Mouse (Mus musculus) neural tube, embryonic 14.5 days (tissue): ENCODE measurements around the gene Gm49395. TPM values are rescaled to one million over a fixed set of nuclear protein-coding genes. Genes with fewer than 3 reads are reported as not detected.

ENCODE experiments used
- ATAC-seq: fragments of 200-750 bp; cut with Nextera tagmentation; 2 replicates; pipeline ENCODE4 v1.8.0; 2017; ENCODE audit warnings: low read depth, mild to moderate bottlenecking, moderate TSS enrichment, moderate library complexity
- H3K27ac ChIP-seq: fragments of 300-500 bp; sonication (generic); 2 replicates; pipeline ENCODE4 v1.5.1; 2014; ENCODE audit warnings: low read depth, mild to moderate bottlenecking, control low read depth, low read length, moderate library complexity, mixed read lengths
- H3K27me3 ChIP-seq: fragments of 300-500 bp; sonication (generic); 2 replicates; pipeline ENCODE4 v1.6.1; 2014; ENCODE audit warnings: low read length; ENCODE audit not compliant: control insufficient read depth, insufficient read depth
- H3K36me3 ChIP-seq: fragments of 300-500 bp; sonication (generic); 2 replicates; pipeline ENCODE4 v1.6.1; 2014; ENCODE audit warnings: low read length, mixed read lengths; ENCODE audit not compliant: control insufficient read depth, insufficient read depth
- H3K4me1 ChIP-seq: fragments of 300-500 bp; sonication (generic); 2 replicates; pipeline ENCODE4 v1.6.1; 2014; ENCODE audit warnings: low read length; ENCODE audit not compliant: control insufficient read depth, insufficient read depth
- H3K4me2 ChIP-seq: fragments of 300-500 bp; sonication (generic); 2 replicates; pipeline ENCODE4 v1.6.1; 2014; ENCODE audit warnings: mild to moderate bottlenecking, low read depth, low read length, control low read depth
- H3K4me3 ChIP-seq: fragments of 300-500 bp; sonication (generic); 2 replicates; pipeline ENCODE4 v1.5.1; 2014; ENCODE audit warnings: low read depth, low read length, control low read depth, mixed read lengths
- H3K9ac ChIP-seq: fragments of 300-500 bp; sonication (generic); replicated peaks from 2 replicates; pipeline ENCODE4 v1.6.1; 2014; ENCODE audit warnings: low read depth, mild to moderate bottlenecking, control low read depth, low read length, mixed read lengths
- H3K9me3 ChIP-seq: fragments of 300-500 bp; sonication (generic); 2 replicates; pipeline ENCODE4 v1.6.1; 2016; ENCODE audit warnings: low read length; ENCODE audit not compliant: control insufficient read depth
- WGBS: fragments of 180-500 bp; shearing (Covaris S2); extraction: QIAGEN DNeasy Blood & Tissue Kit; methylation state at CpG from one replicate; pipeline ENCODE4 v1.1.7; 2014; 5-methylcytosine and 5-hydroxymethylcytosine counted together
- polyA plus RNA-seq: library from polyadenylated mRNA; unstranded; fragments of >200 nt; fragmentation: Nextera tagmentation; extraction: Ambion mirVana; gene quantifications from 2 replicates; pipeline ENCODE4 v1.2.1, GENCODE M21; 2014

Gene Gm49395
- polyA plus RNA-seq, 1 experiment from 2014 or later = 1.8 TPM

DNA sequence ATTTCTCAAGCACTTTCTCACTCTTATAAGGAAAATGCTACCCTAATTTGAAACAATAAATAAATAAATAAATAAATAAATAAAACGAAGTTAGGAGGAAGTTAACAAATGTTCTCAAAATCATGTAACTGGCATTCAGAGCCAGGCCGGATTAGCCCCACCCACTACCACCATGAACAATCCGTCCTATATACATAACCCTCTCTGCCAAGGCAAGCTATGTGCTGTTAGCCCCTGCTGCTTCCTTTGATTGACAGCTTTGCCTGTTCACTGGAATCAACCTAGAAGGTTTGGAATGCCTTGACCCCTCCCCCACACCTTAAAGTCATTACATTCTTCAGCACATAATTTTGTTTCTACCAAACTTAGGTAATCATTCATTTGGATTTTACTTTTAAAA, 10.2 kb downstream of the Gm49395 start:
- no peak overlapping the region for H3K27ac ChIP-seq
- no peaks in the 10 kb centered on the region for H3K27me3 ChIP-seq
- H3K4me2 ChIP-seq = no peak overlapping the region
- H3K9ac ChIP-seq = no peak overlapping the region
- H3K9me3 ChIP-seq = no peaks in the 10 kb centered on the region
- ATAC-seq = no peak
- H3K4me3 ChIP-seq = no peak overlapping the region
- 78% methylated on average over 3 of the region's 3 CpGs for WGBS
- peaks cover 8% of the 10 kb centered on the region; the same call in 1 of the 2 replicates for H3K4me1 ChIP-seq
- H3K36me3 ChIP-seq = no peaks in the 10 kb centered on the region

DNA sequence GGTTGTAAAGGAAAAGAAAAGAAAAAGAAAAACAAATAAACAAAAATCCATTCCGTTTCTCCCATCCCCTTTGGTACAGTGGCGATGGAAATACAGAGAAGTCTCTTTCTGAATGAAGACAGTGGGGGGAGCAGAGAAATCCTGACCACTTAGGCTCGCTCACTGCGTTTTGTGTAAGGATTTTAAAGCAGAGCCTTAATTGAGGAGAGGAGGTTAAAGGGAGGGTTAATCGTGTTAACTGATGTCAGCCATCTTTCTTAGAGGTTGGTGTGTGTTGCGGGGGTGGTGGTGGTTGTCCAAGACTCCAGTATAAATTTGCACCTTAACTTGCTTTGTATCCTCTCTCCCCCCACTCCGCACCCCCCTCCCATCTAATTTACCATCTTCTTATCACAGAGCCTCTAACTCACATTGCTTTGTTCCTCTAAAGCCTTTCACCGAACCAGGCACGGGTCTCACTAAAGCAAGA, 10.7 kb downstream of the Gm49395 start:
- no peaks in the 10 kb centered on the region for H3K9me3 ChIP-seq
- no peaks in the 10 kb centered on the region for H3K27me3 ChIP-seq
- H3K4me3 ChIP-seq = peak overlapping the region; percentile 64
- no peak overlapping the region for H3K27ac ChIP-seq
- peak overlapping the region; percentile 97 for H3K4me2 ChIP-seq
- no peak overlapping the region for H3K9ac ChIP-seq
- no peak for ATAC-seq
- peaks cover 8% of the 10 kb centered on the region; the same call in 1 of the 2 replicates for H3K4me1 ChIP-seq
- WGBS = 57% methylated on average over 9 of the region's 9 CpGs
- H3K36me3 ChIP-seq = no peaks in the 10 kb centered on the region

DNA sequence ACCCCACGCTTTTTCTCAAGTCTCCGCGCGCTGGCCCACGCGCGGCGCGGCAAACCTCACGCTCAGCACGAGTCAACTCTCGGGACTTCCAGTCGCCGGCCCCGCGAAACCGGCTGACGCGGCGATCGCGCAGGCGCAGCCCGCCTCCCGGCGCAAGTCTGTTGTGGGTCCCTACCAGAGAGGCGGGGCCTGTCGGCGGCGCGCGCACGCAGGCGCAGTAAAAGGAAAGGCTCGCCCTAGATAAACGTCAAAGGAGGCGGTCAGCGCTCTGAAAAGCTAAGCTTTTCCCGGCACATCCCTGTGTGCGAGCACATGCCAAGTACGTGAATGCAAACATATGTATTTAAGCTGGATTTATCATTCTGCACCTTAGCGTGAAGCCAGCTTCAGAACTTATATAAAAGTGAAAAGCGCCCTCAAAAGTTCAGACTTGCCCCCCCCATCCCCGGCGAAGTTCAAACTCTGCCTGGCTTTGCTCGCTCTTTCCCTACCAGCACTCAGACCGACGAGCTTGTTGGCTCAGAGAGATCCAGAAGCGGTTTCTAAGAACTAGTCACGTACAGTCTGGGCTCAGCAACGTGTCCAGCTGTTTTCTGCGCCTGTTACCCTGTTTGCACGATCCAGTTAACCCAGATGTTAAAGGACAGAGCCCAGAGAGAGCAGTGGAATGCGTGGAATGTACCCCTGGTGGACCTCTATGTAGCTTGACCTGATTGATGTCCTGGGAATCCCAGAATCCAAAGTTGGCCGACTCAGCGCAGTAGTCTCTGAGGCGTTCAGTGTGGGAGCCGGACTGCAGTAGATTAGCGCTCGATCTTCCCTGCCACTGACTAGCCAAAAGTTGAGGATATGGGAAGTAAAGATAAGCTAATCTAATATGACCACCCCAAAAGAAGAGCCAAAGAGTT, 11.4 kb downstream of the Gm49395 start, which contains the start of gene Pelo:
Pelo (minus strand) TSS at position 118 of the 908 bp plus-strand sequence.
- Histone ChIP-seq H3K9me3 (no peaks in the 10 kb centered on the region), H3K4me1 (peaks cover 8% of the 10 kb centered on the region; the same call in 1 of the 2 replicates), H3K27me3 (no peaks in the 10 kb centered on the region), H3K9ac (peak within 1 kb of the TSS; percentile 81), H3K4me2 (peak within 1 kb of the TSS; percentile 97), H3K36me3 (no peaks in the 10 kb centered on the region), H3K27ac (peak within 1 kb of the TSS; percentile 53; the same call in 1 of the 2 replicates), H3K4me3 (peak within 1 kb of the TSS; percentile 64)
- 1% methylated on average over 60 of the region's 60 CpGs for WGBS
- ATAC-seq = peak; percentile 97

DNA sequence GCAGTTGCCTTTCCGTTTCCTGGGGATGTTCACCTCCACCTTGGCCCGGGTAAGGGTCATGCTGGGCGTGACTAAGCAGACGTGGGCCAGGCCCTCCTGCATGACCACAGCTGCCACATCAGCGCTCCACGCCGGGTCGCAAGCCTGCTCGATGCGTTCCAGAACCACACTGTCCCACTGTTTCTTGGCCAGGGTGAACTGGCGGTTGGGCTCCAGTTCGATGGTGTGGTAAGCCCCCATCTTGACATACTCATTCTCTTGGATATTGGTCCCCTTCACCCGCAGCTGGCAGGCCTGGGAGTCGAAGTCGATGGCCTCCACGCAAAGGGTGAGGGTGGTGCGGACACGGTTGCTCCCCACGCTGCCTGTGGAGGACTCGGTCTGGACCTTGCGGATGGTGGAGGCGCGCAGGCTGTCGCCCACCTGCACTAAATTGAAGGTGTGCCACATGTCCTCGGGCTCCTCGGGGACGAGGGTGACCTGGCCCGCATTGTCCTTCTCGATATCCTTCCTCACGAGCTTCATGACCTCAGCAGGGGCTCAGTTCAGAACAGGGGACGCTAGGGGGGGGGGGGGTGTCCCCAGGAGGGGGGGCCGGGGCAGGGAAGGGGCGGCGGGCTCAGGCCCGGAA, 12.2 kb downstream of the Gm49395 start:
- peak overlapping the region; percentile 97 for H3K4me2 ChIP-seq
- 7% methylated on average over 33 of the region's 35 CpGs for WGBS

DNA sequence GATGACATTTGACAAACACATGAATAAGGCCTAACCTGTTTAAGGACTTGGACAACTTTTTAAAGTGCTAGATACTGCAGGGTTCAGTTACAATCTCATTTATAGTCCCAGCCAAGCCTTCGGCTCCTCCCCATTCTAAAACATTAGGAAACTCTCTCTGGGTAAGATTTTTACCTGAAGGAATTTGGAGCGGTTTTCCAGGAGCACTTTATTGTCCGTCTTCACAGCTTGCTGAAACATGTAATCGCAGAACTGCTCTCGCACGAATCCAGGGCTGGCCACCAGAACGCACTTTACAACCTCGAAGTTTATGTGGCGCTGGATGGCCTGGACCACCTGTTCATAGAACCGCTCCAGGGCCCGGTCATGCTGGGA, 12.7 kb downstream of the Gm49395 start:
- peak overlapping the region; percentile 64 for H3K4me3 ChIP-seq
- H3K36me3 ChIP-seq = no peaks in the 10 kb centered on the region
- no peak for ATAC-seq
- peak overlapping the region; percentile 97 for H3K4me2 ChIP-seq
- no peaks in the 10 kb centered on the region for H3K9me3 ChIP-seq
- 58% methylated on average over 11 of the region's 11 CpGs for WGBS
- no peaks in the 10 kb centered on the region for H3K27me3 ChIP-seq
- peaks cover 8% of the 10 kb centered on the region; the same call in 1 of the 2 replicates for H3K4me1 ChIP-seq
- no peak overlapping the region for H3K27ac ChIP-seq
- peak overlapping the region; percentile 81 for H3K9ac ChIP-seq

More for the DNA sequence above, 12.2 kb downstream of the Gm49395 start:
- peaks cover 8% of the 10 kb centered on the region; the same call in 1 of the 2 replicates for H3K4me1 ChIP-seq
- H3K9ac ChIP-seq = peak overlapping the region; percentile 81
- H3K27ac ChIP-seq = no peak overlapping the region
- no peaks in the 10 kb centered on the region for H3K36me3 ChIP-seq
- no peaks in the 10 kb centered on the region for H3K27me3 ChIP-seq
- peak; percentile 77 for ATAC-seq
- no peaks in the 10 kb centered on the region for H3K9me3 ChIP-seq
- peak overlapping the region; percentile 64 for H3K4me3 ChIP-seq

DNA sequence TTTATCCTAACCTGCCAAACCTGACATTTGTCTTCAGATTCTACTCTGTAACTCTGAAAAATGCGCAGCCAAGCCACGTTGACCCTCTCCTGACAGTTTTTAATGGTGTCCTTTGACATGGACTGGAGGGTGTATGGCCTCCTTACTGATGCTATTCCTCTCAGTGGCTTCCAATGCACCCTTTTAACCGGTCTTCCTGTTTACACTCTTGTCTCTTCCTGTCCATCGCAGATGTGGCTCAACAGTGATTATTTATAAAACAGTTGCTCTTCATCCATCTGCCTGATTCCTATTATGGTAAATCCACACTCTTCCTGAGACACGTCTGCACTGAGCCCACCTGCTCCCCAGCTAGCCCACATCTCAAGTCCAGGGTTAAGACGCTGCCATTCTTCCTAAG, 15.7 kb downstream of the Gm49395 start:
- WGBS = 92% methylated on average over 6 of the region's 6 CpGs
- H3K4me2 ChIP-seq = no peak overlapping the region
- no peaks in the 10 kb centered on the region for H3K27me3 ChIP-seq
- no peak overlapping the region for H3K9ac ChIP-seq
- H3K27ac ChIP-seq = no peak overlapping the region
- H3K36me3 ChIP-seq = no peaks in the 10 kb centered on the region
- H3K4me3 ChIP-seq = no peak overlapping the region
- ATAC-seq = no peak
- peaks cover 8% of the 10 kb centered on the region; the same call in 1 of the 2 replicates for H3K4me1 ChIP-seq
- H3K9me3 ChIP-seq = no peaks in the 10 kb centered on the region

DNA sequence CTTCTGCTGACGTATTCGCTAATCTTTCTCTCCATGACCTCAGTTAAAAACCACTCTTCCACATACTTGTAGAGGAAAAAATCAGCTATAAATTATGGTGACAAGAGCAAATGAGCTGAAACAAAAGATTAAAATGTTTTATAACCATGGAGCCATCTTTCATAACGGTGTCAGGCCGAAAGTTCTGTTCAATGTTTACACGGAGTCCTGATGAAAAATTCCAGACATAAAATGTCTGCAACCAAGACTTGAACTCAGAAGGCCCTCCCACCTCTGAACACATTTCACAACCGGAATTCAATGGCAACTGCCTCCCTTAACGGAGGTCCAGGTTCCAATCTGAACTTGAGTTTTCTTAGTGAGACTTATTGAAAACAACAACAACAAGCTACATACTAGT, 19.4 kb downstream of the Gm49395 start:
- H3K36me3 ChIP-seq = no peaks in the 10 kb centered on the region
- no peak for ATAC-seq
- H3K9me3 ChIP-seq = no peaks in the 10 kb centered on the region
- H3K27me3 ChIP-seq = no peaks in the 10 kb centered on the region
- no peak overlapping the region for H3K27ac ChIP-seq
- H3K4me3 ChIP-seq = no peak overlapping the region
- no peak overlapping the region for H3K4me2 ChIP-seq
- 82% methylated on average over 7 of the region's 7 CpGs for WGBS
- H3K4me1 ChIP-seq = no peaks in the 10 kb centered on the region
- H3K9ac ChIP-seq = no peak overlapping the region

DNA sequence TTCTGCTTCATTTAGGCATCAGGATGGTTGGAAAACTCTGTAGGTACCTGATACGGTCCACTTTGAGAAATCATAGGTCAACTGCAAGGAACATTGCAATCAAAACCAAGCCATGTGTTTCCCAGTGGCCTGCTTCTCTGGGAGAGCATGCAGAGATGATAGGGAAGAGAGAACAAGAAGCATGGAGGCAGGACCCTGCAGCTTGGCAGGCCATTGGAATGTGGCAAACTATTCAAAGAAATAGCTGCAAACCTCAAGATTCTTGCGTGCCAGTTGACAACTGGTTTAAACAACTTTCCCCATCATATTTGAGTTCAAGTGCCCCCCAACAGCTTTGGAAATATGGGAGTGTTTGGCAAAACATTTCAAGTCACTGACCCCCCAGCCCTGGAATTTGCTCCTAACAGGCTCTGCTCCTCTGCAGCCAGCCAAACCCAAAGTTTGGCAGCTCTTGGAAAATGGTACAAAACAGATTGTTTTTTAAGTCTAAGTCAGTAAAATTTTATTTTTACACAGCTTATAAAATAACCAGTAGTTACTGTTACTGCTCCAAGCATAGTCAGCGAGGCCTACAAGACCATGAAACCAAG, 21.6 kb downstream of the Gm49395 start:
- Histone ChIP-seq H3K9ac (no peak overlapping the region), H3K4me1 (no peaks in the 10 kb centered on the region), H3K27ac (no peak overlapping the region), H3K4me3 (no peak overlapping the region), H3K4me2 (no peak overlapping the region), H3K9me3 (no peaks in the 10 kb centered on the region), H3K27me3 (no peaks in the 10 kb centered on the region), H3K36me3 (no peaks in the 10 kb centered on the region)
- no peak for ATAC-seq
- 91% methylated on average over 3 of the region's 3 CpGs for WGBS
